Mouse (Mus musculus) forebrain, embryonic 11.5 days (tissue): ENCODE results near the gene Cxcl5. TPM values are rescaled to one million over a fixed set of nuclear protein-coding genes. Genes with fewer than 3 reads are reported as not detected.

Source experiments
- ATAC-seq: fragments of 200-750 bp; cut with Nextera tagmentation; replicated peaks from 2 replicates; pipeline ENCODE4 v1.8.0; 2017; ENCODE audit warnings: moderate TSS enrichment; ENCODE audit not compliant: low FRiP score
- DNase-seq: peaks from one replicate; pipeline ENCODE4 v3.0.0-alpha.2; 2017; ENCODE audit warnings: low spot score
- H3K27ac ChIP-seq: fragments of 300-500 bp; sonication (generic); 2 replicates; pipeline ENCODE4 v1.5.1; 2014; ENCODE audit warnings: low read depth, low read length
- H3K27me3 ChIP-seq: fragments of 300-500 bp; sonication (generic); 2 replicates; pipeline ENCODE4 v1.6.1; 2014; ENCODE audit warnings: mild to moderate bottlenecking, low read length, mixed read lengths; ENCODE audit not compliant: control insufficient read depth, insufficient read depth
- H3K36me3 ChIP-seq: fragments of 300-500 bp; sonication (generic); 2 replicates; pipeline ENCODE4 v1.6.1; 2014; ENCODE audit warnings: mild to moderate bottlenecking, low read length, moderate library complexity, mixed read lengths; ENCODE audit not compliant: control insufficient read depth, insufficient read depth
- H3K4me1 ChIP-seq: fragments of 300-500 bp; sonication (generic); replicated peaks from 2 replicates; pipeline ENCODE4 v1.6.1; 2014; ENCODE audit warnings: low read length, mixed read lengths; ENCODE audit not compliant: control insufficient read depth, insufficient read depth
- H3K4me2 ChIP-seq: fragments of 300-500 bp; sonication (generic); 2 replicates; pipeline ENCODE4 v1.6.1; 2014; ENCODE audit warnings: low read depth, mild to moderate bottlenecking, low read length, moderate library complexity, mixed read lengths; ENCODE audit not compliant: severe bottlenecking
- H3K4me3 ChIP-seq: fragments of 300-500 bp; sonication (generic); 2 replicates; pipeline ENCODE4 v1.5.1; 2014; ENCODE audit warnings: low read depth, low read length
- H3K9ac ChIP-seq: fragments of 300-500 bp; sonication (generic); 2 replicates; pipeline ENCODE4 v1.6.1; 2014; ENCODE audit warnings: low read length
- H3K9me3 ChIP-seq: fragments of 300-500 bp; sonication (generic); 2 replicates; pipeline ENCODE4 v1.6.1; 2016; ENCODE audit warnings: low read length, mixed read lengths; ENCODE audit not compliant: control insufficient read depth
- WGBS: fragments of 180-500 bp; shearing (Covaris S2); extraction: QIAGEN DNeasy Blood & Tissue Kit; methylation state at CpG from one replicate; pipeline ENCODE4 v1.1.7; 2014; 5-methylcytosine and 5-hydroxymethylcytosine counted together
- polyA plus RNA-seq: library from polyadenylated mRNA; unstranded; fragments of >200 nt; fragmentation: Nextera tagmentation; extraction: Ambion mirVana; gene quantifications from 2 replicates; pipeline ENCODE4 v1.2.1, GENCODE M21; 2014

Gene Cxcl5
- polyA plus RNA-seq, 1 experiment from 2014 or later = not detected

DNA sequence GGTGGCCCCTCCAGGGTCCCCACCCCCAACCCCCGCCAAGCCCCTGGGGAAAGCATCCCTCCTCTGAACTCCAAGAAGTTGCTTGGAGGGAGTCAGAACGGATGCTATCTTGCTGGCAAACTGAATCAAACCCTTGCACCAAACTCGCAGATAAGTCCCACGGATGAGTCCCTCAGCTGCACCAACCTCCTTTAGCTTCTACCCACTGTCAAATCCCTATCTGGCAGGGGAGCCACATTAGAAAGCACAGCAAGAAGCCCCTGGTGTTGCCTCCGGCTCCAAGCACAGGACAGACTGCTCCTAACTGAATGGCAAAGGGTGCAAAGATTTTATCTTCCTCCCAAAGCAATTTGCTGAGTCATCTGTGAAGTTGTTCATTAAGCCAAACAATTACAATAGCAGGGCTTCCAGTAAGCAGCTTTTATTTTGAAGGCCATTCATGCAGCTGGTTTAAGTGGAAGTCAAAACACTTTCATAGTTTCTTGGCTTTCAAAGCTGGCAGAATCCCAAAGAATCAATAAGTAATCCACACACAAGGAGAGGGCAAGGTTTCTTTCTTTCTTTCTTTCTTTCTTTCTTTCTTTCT, 1.0 kb upstream of the Cxcl5 start:
- H3K9me3 ChIP-seq = no peaks in the 10 kb centered on the region
- no peak overlapping the region for H3K9ac ChIP-seq
- H3K27me3 ChIP-seq = peaks cover 6% of the 10 kb centered on the region
- DNase-seq (no peak), ATAC-seq (no peak)
- 35% methylated on average over 5 of the region's 5 CpGs for WGBS
- H3K4me1 ChIP-seq = peaks cover 8% of the 10 kb centered on the region; the same call in 1 of the 2 replicates
- no peak overlapping the region for H3K4me2 ChIP-seq
- H3K27ac ChIP-seq = no peak overlapping the region
- no peak overlapping the region for H3K4me3 ChIP-seq
- no peaks in the 10 kb centered on the region for H3K36me3 ChIP-seq

DNA sequence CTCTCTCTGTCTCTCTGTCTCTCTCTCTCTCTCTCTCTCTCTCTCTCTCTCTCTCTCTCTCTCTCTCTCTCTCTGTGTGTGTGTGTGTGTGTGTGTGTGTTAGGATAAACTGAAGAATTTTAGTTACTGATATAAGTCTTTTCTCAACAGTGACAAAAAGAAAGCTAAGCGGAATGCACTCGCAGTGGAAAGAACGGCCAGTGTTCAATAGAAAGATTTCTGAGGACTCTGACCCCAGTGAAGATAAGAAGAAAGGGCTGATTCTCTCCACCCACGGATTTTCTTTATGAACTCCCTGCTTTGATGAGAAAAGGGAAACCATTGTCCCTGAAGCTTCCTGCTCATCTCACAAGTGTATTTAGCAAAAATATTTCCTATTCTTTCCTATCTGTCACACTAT, 1.1 kb downstream of the Cxcl5 start:
- 54% methylated on average over 4 of the region's 4 CpGs for WGBS
- Histone ChIP-seq H3K27me3 (peaks cover 6% of the 10 kb centered on the region), H3K4me1 (peaks cover 8% of the 10 kb centered on the region; the same call in 1 of the 2 replicates), H3K9ac (no peak overlapping the region), H3K27ac (no peak overlapping the region), H3K9me3 (no peaks in the 10 kb centered on the region), H3K4me2 (no peak overlapping the region), H3K36me3 (no peaks in the 10 kb centered on the region), H3K4me3 (no peak overlapping the region)
- ATAC-seq (no peak), DNase-seq (no peak)

DNA sequence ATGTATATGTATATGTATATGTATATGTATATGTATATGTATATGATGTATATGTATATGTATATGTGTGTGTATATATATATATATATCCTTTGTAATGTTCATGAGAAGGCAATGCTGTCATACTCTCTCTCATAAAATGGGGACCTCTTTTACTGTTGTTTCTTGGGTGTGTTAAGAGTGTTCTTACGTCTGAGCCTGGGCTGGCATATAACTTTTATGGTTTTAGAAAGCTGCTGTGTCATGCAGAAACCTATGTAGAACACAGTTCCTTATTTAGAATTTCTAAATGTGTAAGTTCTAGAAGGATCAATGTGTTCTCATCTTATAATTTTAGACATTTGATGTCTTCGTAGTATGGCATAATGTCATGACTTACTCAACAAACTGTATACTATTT, 1.7 kb downstream of the Cxcl5 start:
- ATAC-seq (no peak), DNase-seq (no peak)
- Histone ChIP-seq H3K9ac (no peak overlapping the region), H3K9me3 (no peaks in the 10 kb centered on the region), H3K4me1 (peaks cover 8% of the 10 kb centered on the region; the same call in 1 of the 2 replicates), H3K4me3 (no peak overlapping the region), H3K27ac (no peak overlapping the region), H3K4me2 (no peak overlapping the region), H3K27me3 (peaks cover 6% of the 10 kb centered on the region), H3K36me3 (no peaks in the 10 kb centered on the region)
- 90% methylated on average over 2 of the region's 2 CpGs for WGBS

DNA sequence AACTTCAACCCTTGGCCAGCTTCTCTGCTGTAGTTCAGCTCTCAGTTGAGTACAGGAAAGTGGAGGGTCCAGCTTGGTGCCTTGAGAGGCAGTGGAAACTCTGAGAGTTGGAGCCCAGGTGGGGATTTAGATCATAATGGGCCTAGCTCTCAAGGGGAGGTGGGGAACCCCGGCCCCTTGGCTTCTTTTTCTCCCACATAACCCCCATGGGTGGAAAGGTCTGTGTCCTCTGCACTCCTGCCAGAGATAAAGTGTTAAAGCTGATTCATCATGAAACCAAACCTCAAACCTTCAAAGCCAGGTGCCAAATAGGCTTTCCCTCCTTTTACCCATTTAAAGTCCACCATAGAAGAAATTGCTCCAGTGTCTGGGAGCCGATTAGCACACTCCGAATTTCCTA, 2.7 kb downstream of the Cxcl5 start:
- ATAC-seq (no peak), DNase-seq (no peak)
- Histone ChIP-seq H3K4me3 (no peak overlapping the region), H3K9me3 (no peaks in the 10 kb centered on the region), H3K27ac (no peak overlapping the region), H3K9ac (no peak overlapping the region), H3K36me3 (no peaks in the 10 kb centered on the region), H3K27me3 (peaks cover 6% of the 10 kb centered on the region), H3K4me1 (peaks cover 8% of the 10 kb centered on the region; the same call in 1 of the 2 replicates), H3K4me2 (no peak overlapping the region)
- 81% methylated on average over 3 of the region's 3 CpGs for WGBS

DNA sequence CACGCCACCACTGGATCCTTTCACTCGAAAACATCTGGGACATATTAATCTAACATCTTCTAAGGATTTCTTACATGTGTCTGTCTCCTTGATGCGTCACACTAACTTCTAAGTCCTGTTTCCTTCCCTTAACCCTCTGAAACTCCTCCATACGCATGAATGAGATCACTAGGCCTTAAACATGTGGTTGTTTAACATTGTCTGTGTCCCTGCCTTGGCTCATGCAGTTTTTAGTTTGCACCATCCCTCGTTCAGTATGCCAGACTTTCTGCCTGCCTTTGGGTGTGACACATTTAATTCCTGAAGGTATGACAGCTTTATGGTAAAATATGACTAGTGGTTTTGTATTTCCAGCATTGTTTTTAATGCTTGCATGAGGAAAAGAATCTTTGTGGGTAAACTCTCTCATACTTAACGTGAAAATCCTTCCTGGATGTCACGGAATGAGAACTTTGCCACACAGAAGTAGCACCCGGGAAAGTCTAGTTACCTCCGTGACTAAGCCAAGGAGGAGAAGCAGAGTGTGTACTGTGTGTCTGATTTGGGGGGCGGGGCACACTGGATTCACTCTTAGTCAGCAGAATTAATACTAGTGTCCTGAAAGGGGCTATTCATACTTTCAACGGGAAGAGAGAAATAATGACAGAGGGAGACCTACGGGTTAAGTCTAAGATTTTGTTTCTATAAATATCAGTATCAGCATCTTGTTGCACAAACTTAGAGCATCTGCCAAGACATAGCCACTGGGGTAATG, 4.9 kb downstream of the Cxcl5 start:
- DNase-seq (no peak), ATAC-seq (no peak)
- no peaks in the 10 kb centered on the region for H3K9me3 ChIP-seq
- no peak overlapping the region for H3K27ac ChIP-seq
- 79% methylated on average over 12 of the region's 12 CpGs for WGBS
- H3K36me3 ChIP-seq = no peaks in the 10 kb centered on the region
- H3K27me3 ChIP-seq = peaks cover 6% of the 10 kb centered on the region
- H3K9ac ChIP-seq = no peak overlapping the region
- peaks cover 5% of the 10 kb centered on the region; the same call in 1 of the 2 replicates for H3K4me1 ChIP-seq
- no peak overlapping the region for H3K4me3 ChIP-seq
- H3K4me2 ChIP-seq = no peak overlapping the region

DNA sequence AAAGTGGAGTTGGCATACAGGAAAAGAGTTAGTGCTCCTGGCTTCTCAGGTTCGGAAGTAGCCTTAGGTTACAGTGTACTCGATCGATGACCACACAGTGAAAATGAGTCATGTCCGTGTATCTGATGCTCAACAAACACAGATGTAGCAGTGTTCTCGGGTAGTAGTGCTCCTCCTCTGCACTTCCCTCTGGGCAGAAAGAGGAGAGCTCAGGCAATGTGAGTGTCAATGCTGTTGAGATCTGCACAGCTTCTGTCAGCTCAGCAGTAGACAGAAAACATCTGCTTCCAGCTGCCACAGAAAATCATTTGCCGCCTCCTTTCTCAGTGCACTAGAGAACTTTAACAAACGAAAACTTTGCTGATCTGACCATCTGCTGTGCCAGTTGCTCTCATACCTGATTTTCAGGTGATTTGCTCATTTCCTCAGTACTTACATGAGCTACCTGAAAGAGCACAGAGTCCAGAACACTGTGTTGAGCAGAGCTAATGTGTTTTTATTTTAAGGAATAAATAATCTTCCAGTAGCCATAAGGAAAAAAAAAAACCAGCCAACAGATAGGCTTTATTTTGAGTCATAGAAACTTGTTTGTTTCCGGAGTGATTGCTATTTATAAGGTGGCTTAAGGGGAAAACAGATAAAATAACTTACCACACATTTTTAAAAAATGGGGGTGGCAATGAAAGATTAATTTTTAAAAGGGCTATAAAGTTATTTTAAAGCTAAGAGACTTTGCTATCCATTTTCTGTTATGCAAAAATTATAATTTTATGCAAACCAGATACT, 6.9 kb downstream of the Cxcl5 start:
- no peaks in the 10 kb centered on the region for H3K4me1 ChIP-seq
- no peaks in the 10 kb centered on the region for H3K9me3 ChIP-seq
- peaks cover 2% of the 10 kb centered on the region; the same call in 1 of the 2 replicates for H3K27me3 ChIP-seq
- no peak overlapping the region for H3K4me2 ChIP-seq
- no peak overlapping the region for H3K4me3 ChIP-seq
- no peak overlapping the region for H3K27ac ChIP-seq
- no peaks in the 10 kb centered on the region for H3K36me3 ChIP-seq
- no peak for DNase-seq
- ATAC-seq = no peak
- no peak overlapping the region for H3K9ac ChIP-seq
- 82% methylated on average over 8 of the region's 8 CpGs for WGBS

DNA sequence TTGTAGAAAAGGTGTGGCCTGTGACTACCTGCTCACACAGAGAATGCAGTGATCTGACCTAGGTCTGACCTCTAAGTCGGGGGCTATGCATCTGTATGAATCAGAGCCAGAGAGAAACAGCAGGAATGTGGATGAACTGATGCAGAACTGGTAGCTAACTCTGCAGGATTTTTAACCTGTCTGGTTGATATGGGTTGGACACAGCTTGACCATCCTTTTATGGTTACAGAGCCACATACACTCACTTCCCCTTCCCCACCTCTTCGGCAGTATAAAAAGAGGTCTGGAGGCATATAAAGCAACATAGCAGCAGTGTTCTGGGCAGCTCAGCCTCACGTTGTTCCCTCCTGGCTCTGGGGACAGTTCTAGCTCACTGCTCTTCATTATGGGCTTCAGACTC, 9.1 kb downstream of the Cxcl5 start, which contains the start of gene Ppbp:
Ppbp (plus strand) TSS at position 301 of the 400 bp plus-strand sequence.
- 75% methylated on average over 3 of the region's 3 CpGs for WGBS
- no peak for ATAC-seq

DNA sequence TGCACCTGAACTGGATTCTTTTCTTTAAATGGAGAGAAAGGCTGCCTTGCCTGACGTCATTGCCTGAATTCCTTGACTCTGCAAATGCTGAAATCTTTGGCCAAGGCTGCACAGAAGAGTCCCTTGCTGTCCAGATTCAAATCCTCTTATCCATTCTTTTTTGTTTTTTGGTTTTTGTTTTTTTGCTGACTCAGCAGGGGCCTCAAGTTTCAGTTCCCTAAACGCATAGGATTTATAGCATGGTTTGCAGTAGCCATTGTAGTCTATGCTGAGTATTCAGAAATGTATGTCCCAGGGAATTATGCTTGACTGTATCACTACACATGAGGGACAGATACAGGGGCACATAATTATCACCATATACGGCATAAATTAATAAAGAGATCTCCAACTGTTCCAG, 12.2 kb downstream of the Cxcl5 start:
- WGBS = 73% methylated on average over 3 of the region's 3 CpGs
- Histone ChIP-seq H3K27ac (no peak overlapping the region), H3K9ac (no peak overlapping the region), H3K4me1 (no peaks in the 10 kb centered on the region), H3K4me2 (no peak overlapping the region), H3K27me3 (no peaks in the 10 kb centered on the region), H3K9me3 (no peaks in the 10 kb centered on the region), H3K36me3 (no peaks in the 10 kb centered on the region), H3K4me3 (no peak overlapping the region)
- ATAC-seq = no peak
- no peak for DNase-seq

More for the DNA sequence above, 9.1 kb downstream of the Cxcl5 start, which contains the start of gene Ppbp:
- H3K4me2 ChIP-seq = no peak within 1 kb of the TSS
- H3K27ac ChIP-seq = no peak within 1 kb of the TSS
- no peaks in the 10 kb centered on the region for H3K9me3 ChIP-seq
- no peak for DNase-seq
- H3K36me3 ChIP-seq = no peaks in the 10 kb centered on the region
- no peaks in the 10 kb centered on the region for H3K27me3 ChIP-seq
- no peak within 1 kb of the TSS for H3K4me3 ChIP-seq
- H3K4me1 ChIP-seq = no peaks in the 10 kb centered on the region
- no peak within 1 kb of the TSS for H3K9ac ChIP-seq
